Mouse (Mus musculus) heart, embryonic 14.5 days (tissue): ENCODE measurements around the gene Gpr182. TPM values are rescaled to one million over a fixed set of nuclear protein-coding genes. Genes with fewer than 3 reads are reported as not detected.

ENCODE experiments used
- ATAC-seq: fragments of 200-750 bp; cut with Nextera tagmentation; 2 replicates; pipeline ENCODE4 v1.8.0; 2017; ENCODE audit warnings: low read depth, moderate TSS enrichment; ENCODE audit not compliant: insufficient number of reproducible peaks, insufficient read depth, low FRiP score
- H3K27ac ChIP-seq, 2 experiments: fragments of 200-500 bp in 1 of 2; fragments of 300-500 bp in 1 of 2; sonication (generic) in 1 of 2; replicated peaks in 1 of 2; 2 replicates each; pipeline ENCODE4 v1.5.1; 2012 to 2014; ENCODE audit warnings: low read depth in 2 of 2, low read length in 2 of 2, control low read depth in 1 of 2, mild to moderate bottlenecking in 1 of 2, mixed read lengths in 1 of 2; ENCODE audit not compliant: control insufficient read depth in 1 of 2, insufficient read depth in 1 of 2
- H3K27me3 ChIP-seq: fragments of 300-500 bp; sonication (generic); 2 replicates; pipeline ENCODE4 v1.6.1; 2014; ENCODE audit warnings: mild to moderate bottlenecking, low read length, control low read depth; ENCODE audit not compliant: control insufficient read depth, insufficient read depth
- H3K36me3 ChIP-seq: fragments of 300-500 bp; sonication (generic); 2 replicates; pipeline ENCODE4 v1.6.1; 2014; ENCODE audit warnings: mild to moderate bottlenecking, control low read depth, low read length, mixed read lengths; ENCODE audit not compliant: control insufficient read depth, insufficient read depth
- H3K4me1 ChIP-seq, 2 experiments: fragments of 200-500 bp in 1 of 2; fragments of 300-500 bp in 1 of 2; sonication (generic) in 1 of 2; 2 replicates each; pipeline ENCODE4 v1.6.1; 2012 to 2014; ENCODE audit warnings: low read length in 2 of 2, control low read depth in 1 of 2, mixed read lengths in 1 of 2; ENCODE audit not compliant: control insufficient read depth in 2 of 2, insufficient read depth in 2 of 2
- H3K4me2 ChIP-seq: fragments of 300-500 bp; sonication (generic); 2 replicates; pipeline ENCODE4 v1.6.1; 2014; ENCODE audit warnings: mild to moderate bottlenecking, low read length
- H3K4me3 ChIP-seq, 2 experiments: fragments of 200-500 bp in 1 of 2; fragments of 300-500 bp in 1 of 2; sonication (generic) in 1 of 2; 2 replicates each; pipeline ENCODE4 v1.5.1; 2012 to 2014; ENCODE audit warnings: low read length in 2 of 2, mild to moderate bottlenecking in 2 of 2, control low read depth in 1 of 2, low read depth in 1 of 2, moderate library complexity in 1 of 2; ENCODE audit not compliant: control insufficient read depth in 1 of 2, insufficient read depth in 1 of 2
- H3K9ac ChIP-seq: fragments of 300-500 bp; sonication (generic); 2 replicates; pipeline ENCODE4 v1.6.1; 2014; ENCODE audit warnings: mild to moderate bottlenecking, low read length
- H3K9me3 ChIP-seq: fragments of 300-500 bp; sonication (generic); 2 replicates; pipeline ENCODE4 v1.6.1; 2016; ENCODE audit warnings: low read length, control low read depth; ENCODE audit not compliant: control insufficient read depth
- WGBS: fragments of 180-500 bp; shearing (Covaris S2); extraction: QIAGEN DNeasy Blood & Tissue Kit; methylation state at CpG from one replicate; pipeline ENCODE4 v1.1.7; 2014; 5-methylcytosine and 5-hydroxymethylcytosine counted together
- polyA plus RNA-seq: library from polyadenylated mRNA; unstranded; fragments of >200 nt; fragmentation: Nextera tagmentation; extraction: Ambion mirVana; gene quantifications from 2 replicates; pipeline ENCODE4 v1.2.1, GENCODE M21; 2014

Gene Gpr182
- polyA plus RNA-seq, 1 experiment from 2014 or later: 9.3 TPM

GRCm38 (mm10) chr10:127750136-127750777 lies 1.3 kb downstream of the Gpr182 start:
- peak overlapping the region; percentile 71 for H3K9ac ChIP-seq
- no peaks in the 10 kb centered on the region for H3K27me3 ChIP-seq
- H3K4me3 ChIP-seq: peak overlapping the region; percentile 31 to 40
- ATAC-seq: no peak
- peaks cover 6 to 15% of the 10 kb centered on the region in 2 experiments; a peak in 3 of 4 replicates for H3K4me1 ChIP-seq
- H3K4me2 ChIP-seq: peak overlapping the region; percentile 64
- H3K27ac ChIP-seq: peak overlapping the region; percentile 47 to 75
- WGBS: 44% methylated on average over 24 of the region's 24 CpGs
- peaks cover 35% of the 10 kb centered on the region for H3K36me3 ChIP-seq
- H3K9me3 ChIP-seq: no peaks in the 10 kb centered on the region

GRCm38 (mm10) chr10:127748847-127749612 lies 2.5 kb downstream of the Gpr182 start:
- ATAC-seq: no peak
- no peaks in the 10 kb centered on the region for H3K27me3 ChIP-seq
- peak overlapping the region; percentile 71 for H3K9ac ChIP-seq
- no peaks in the 10 kb centered on the region for H3K9me3 ChIP-seq
- peaks cover 6 to 8% of the 10 kb centered on the region in 2 experiments; a peak in 3 of 4 replicates for H3K4me1 ChIP-seq
- H3K27ac ChIP-seq: peak overlapping the region; percentile 27 to 75; a peak in 3 of 4 replicates
- peaks cover 47% of the 10 kb centered on the region for H3K36me3 ChIP-seq
- H3K4me3 ChIP-seq: peak overlapping the region; percentile 31 to 40
- WGBS: 5% methylated on average over 7 of the region's 8 CpGs
- H3K4me2 ChIP-seq: peak overlapping the region; percentile 64

GRCm38 (mm10) chr10:127747254-127747653 lies 4.3 kb downstream of the Gpr182 start:
- Histone ChIP-seq H3K9ac (peak overlapping the region; percentile 36; the same call in 1 of the 2 replicates), H3K27ac (peak overlapping the region; percentile 35 to 53; a peak in 3 of 4 replicates), H3K27me3 (no peaks in the 10 kb centered on the region), H3K4me2 (peak overlapping the region; percentile 64), H3K4me1 (peaks cover 6 to 8% of the 10 kb centered on the region in 2 experiments; a peak in 3 of 4 replicates), H3K36me3 (peaks cover 65% of the 10 kb centered on the region), H3K4me3 (peak overlapping the region in 1 of 2 experiments; percentile 4; a peak in 1 of 4 replicates), H3K9me3 (no peaks in the 10 kb centered on the region)
- WGBS: 84% methylated on average over 8 of the region's 8 CpGs
- no peak for ATAC-seq

GRCm38 (mm10) chr10:127745886-127746285 lies 5.6 kb downstream of the Gpr182 start:
- peaks cover 6 to 9% of the 10 kb centered on the region in 2 experiments for H3K4me1 ChIP-seq
- WGBS: 65% methylated on average over 5 of the region's 5 CpGs
- no peak overlapping the region for H3K4me3 ChIP-seq
- no peak overlapping the region for H3K4me2 ChIP-seq
- H3K27me3 ChIP-seq: no peaks in the 10 kb centered on the region
- H3K36me3 ChIP-seq: peaks cover 76% of the 10 kb centered on the region
- H3K9ac ChIP-seq: no peak overlapping the region
- H3K9me3 ChIP-seq: no peaks in the 10 kb centered on the region
- H3K27ac ChIP-seq: no peak overlapping the region
- ATAC-seq: no peak

GRCm38 (mm10) chr10:127744661-127745060 lies 6.9 kb downstream of the Gpr182 start:
- Histone ChIP-seq H3K9me3 (no peaks in the 10 kb centered on the region), H3K27ac (no peak overlapping the region), H3K4me2 (no peak overlapping the region), H3K4me3 (no peak overlapping the region), H3K4me1 (peaks cover 3 to 18% of the 10 kb centered on the region in 2 experiments), H3K27me3 (no peaks in the 10 kb centered on the region), H3K9ac (no peak overlapping the region), H3K36me3 (peaks cover 76% of the 10 kb centered on the region)
- WGBS: 68% methylated on average over 5 of the region's 5 CpGs
- no peak for ATAC-seq

- Histone ChIP-seq H3K27ac (peak overlapping the region in 1 of 2 experiments; percentile 84; a peak in 2 of 4 replicates), H3K36me3 (peaks cover 36% of the 10 kb centered on the region), H3K9ac (peak overlapping the region; percentile 98), H3K4me1 (peaks cover 3 to 11% of the 10 kb centered on the region in 2 experiments; a peak in 2 of 4 replicates), H3K9me3 (no peaks in the 10 kb centered on the region), H3K4me3 (peak overlapping the region; percentile 81 to 97), H3K27me3 (no peaks in the 10 kb centered on the region), H3K4me2 (peak overlapping the region; percentile 88)
- WGBS: under 1% methylated on average over 48 of the region's 55 CpGs
- peak; percentile 51 for ATAC-seq
These were observed 11.8 kb downstream of the Gpr182 start for GRCm38 (mm10) chr10:127739661-127740161.

GRCm38 (mm10) chr10:127739083-127739660 lies 12.4 kb downstream of the Gpr182 start, which contains the start of gene Zbtb39:
Gene Zbtb39, plus strand, starts transcription at chr10:127739538.
- H3K9ac ChIP-seq: peak within 1 kb of the TSS; percentile 98
- H3K4me1 ChIP-seq: peaks cover 3 to 11% of the 10 kb centered on the region in 2 experiments; a peak in 2 of 4 replicates
- under 1% methylated on average over 41 of the region's 61 CpGs for WGBS
- H3K36me3 ChIP-seq: peaks cover 30% of the 10 kb centered on the region
- H3K27me3 ChIP-seq: no peaks in the 10 kb centered on the region
- peak within 1 kb of the TSS; percentile 81 to 97 for H3K4me3 ChIP-seq
- no peaks in the 10 kb centered on the region for H3K9me3 ChIP-seq
- peak within 1 kb of the TSS; percentile 88 for H3K4me2 ChIP-seq
- ATAC-seq: peak; percentile 78
- H3K27ac ChIP-seq: peak within 1 kb of the TSS in 1 of 2 experiments; percentile 84; a peak in 2 of 4 replicates
